Mouse (Mus musculus): ENCODE results near the gene Mrpl12.

GRCm38 (mm10) chr11:120522581-120522980 lies 38.2 kb downstream of the Mrpl12 start:
- no peak for TF ChIP-seq POLR2A (IDR thresholded peaks at IDR 0.05; ENCODE audit: borderline replicate concordance, extremely low read depth, insufficient read depth, insufficient read length, poor library complexity, severe bottlenecking)
- TF ChIP-seq CTCF (IDR thresholded peaks at IDR 0.05; ENCODE audit: borderline replicate concordance, extremely low read depth, insufficient read depth, insufficient read length) = no peak
